Mouse (Mus musculus): Measurements from ENCODE around the gene Olfr1449.
"Not testable (repeated sequence)": the region's sequence is repeated elsewhere in the genome, so short reads cannot be mapped to it uniquely, and the experiment has no call there.

The Olfr1449 gene
- long read RNA-seq, experiment 1, result 0 reads
- long read RNA-seq, experiment 2, result 0 reads

- intact Hi-C loops (cut with DNase I), result no loop called here
Observed at GRCm38 (mm10) chr19:12930540-12930939, at the start of gene Olfr1449. Gene Olfr1449 (plus strand): TSS chr19:12930840.

- intact Hi-C loops (cut with DNase I), result no loop called here
Observed at GRCm38 (mm10) chr19:12883555-12883954, 47.1 kb upstream of the Olfr1449 start, which contains the start of gene Olfr1445. Gene Olfr1445 (plus strand): TSS chr19:12883855.

GRCm38 (mm10) chr19:12893424-12893823 lies 37.2 kb upstream of the Olfr1449 start, which contains the start of gene Olfr1446:
Gene Olfr1446 (minus strand): TSS chr19:12893524.
- intact Hi-C loops (cut with DNase I), result no loop called here

DNA sequence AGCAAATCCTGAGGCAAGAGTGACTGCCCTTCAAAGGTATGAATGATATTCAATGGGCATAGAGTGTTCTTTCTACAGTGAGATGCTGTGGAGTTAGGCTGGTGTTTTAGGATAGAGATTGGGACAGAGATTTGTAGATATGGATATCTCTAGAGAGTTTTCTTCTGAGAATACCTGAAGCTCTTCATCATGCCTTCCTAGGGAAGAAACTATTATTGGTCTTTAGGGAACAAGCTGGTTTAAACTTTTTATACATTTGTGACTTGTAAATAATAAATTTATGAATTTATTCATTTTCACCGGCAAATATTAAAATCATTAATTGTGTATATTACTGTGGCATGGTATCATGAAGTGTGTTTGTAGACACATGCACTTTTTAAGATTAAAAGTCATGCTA lies 27.0 kb upstream of the Olfr1449 start, which contains the start of gene Olfr1447:
Gene Olfr1447, minus strand, starts transcription at position 101 of the 400 bp plus-strand sequence.
- intact Hi-C loops (cut with DNase I), result no loop called here

DNA sequence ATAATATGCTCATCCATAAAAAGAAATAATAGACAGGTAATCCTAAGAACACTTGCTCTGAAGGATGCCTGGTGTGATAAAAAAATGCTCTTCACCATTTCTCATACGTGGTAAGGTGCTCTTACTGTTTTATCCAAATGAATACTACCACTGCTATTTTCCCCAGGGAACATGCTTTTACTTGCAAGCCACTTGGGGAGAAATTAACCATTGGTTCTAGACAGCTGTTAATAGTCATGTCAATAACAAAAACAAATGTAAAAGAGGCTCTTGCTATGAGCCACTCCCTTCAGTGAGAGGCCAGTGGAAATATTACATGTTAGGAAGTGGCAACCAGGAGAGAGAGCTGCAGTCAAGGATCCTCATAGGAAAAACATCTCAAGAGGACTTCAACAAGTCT lies 6.3 kb upstream of the Olfr1449 start, which contains the start of gene Olfr1448:
Gene Olfr1448, minus strand, starts transcription at position 101 of the 400 bp plus-strand sequence.
- intact Hi-C loops (cut with DNase I), result no loop called here

DNA sequence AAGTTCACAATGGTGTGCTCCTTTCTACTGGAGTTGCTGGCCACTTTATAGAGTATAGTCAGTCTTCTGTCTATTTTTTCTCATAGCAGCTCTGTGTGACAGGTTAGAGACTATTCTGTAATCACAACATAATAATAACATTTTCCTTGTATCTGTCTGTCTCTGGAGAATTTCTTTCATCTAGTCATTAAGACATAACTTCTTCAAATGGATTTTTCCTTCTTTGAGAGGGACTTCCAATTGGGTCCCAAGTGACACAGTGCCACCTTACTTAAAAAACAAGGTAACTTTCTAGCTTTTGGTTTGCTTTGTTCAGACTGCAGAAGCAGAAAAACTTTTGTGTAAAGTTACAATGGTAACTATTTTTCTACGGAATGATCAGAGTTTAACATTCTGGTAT lies 19.3 kb downstream of the Olfr1449 start, which contains the start of gene Olfr1450:
Gene Olfr1450, plus strand, starts transcription at position 301 of the 400 bp plus-strand sequence.
- intact Hi-C loops (cut with DNase I), result no loop called here

- intact Hi-C loops (cut with DNase I), result not testable (repeated sequence)
Observed at GRCm38 (mm10) chr19:12970082-12970481, 39.4 kb downstream of the Olfr1449 start.
